Mouse (Mus musculus) lung, embryonic 14.5 days (tissue): ENCODE results near the gene Tnfaip8l2. TPM values are rescaled to one million over a fixed set of nuclear protein-coding genes. Genes with fewer than 3 reads are reported as not detected.

ENCODE experiments used
- ATAC-seq: fragments of 200-750 bp; cut with Nextera tagmentation; 2 replicates; pipeline ENCODE4 v1.8.0; 2017; ENCODE audit warnings: mild to moderate bottlenecking, moderate TSS enrichment, moderate library complexity; ENCODE audit not compliant: insufficient read depth
- DNase-seq: peaks from one replicate; pipeline ENCODE4 v3.0.0-alpha.2; 2015
- H3K27ac ChIP-seq: fragments of 300-500 bp; sonication (generic); 2 replicates; pipeline ENCODE4 v1.5.1; 2014; ENCODE audit warnings: low read depth, mild to moderate bottlenecking, moderate library complexity
- H3K27me3 ChIP-seq: fragments of 300-500 bp; sonication (generic); 2 replicates; pipeline ENCODE4 v1.6.1; 2014; ENCODE audit warnings: low read length, control low read depth; ENCODE audit not compliant: insufficient read depth
- H3K36me3 ChIP-seq: fragments of 300-500 bp; sonication (generic); 2 replicates; pipeline ENCODE4 v1.6.1; 2014; ENCODE audit warnings: control low read depth; ENCODE audit not compliant: insufficient read depth
- H3K4me1 ChIP-seq: fragments of 300-500 bp; sonication (generic); 2 replicates; pipeline ENCODE4 v1.6.1; 2014; ENCODE audit warnings: antibody characterized with exemption, control low read depth; ENCODE audit not compliant: insufficient read depth
- H3K4me2 ChIP-seq: fragments of 300-500 bp; sonication (generic); 2 replicates; pipeline ENCODE4 v1.6.1; 2014; ENCODE audit warnings: mild to moderate bottlenecking
- H3K4me3 ChIP-seq: fragments of 300-500 bp; sonication (generic); 2 replicates; pipeline ENCODE4 v1.5.1; 2014; ENCODE audit warnings: low read depth, low read length
- H3K9ac ChIP-seq: fragments of 300-500 bp; sonication (generic); 2 replicates; pipeline ENCODE4 v1.6.1; 2014
- H3K9me3 ChIP-seq: fragments of 300-500 bp; sonication (generic); 2 replicates; pipeline ENCODE4 v1.6.1; 2016; ENCODE audit warnings: low read depth, low read length, control low read depth
- CTCF ChIP-seq: IDR thresholded peaks from 2 replicates; pipeline ENCODE4 v1.5.1; 2016; ENCODE audit warnings: antibody characterized with exemption, low read depth
- WGBS: fragments of 180-500 bp; shearing (Covaris S2); extraction: QIAGEN DNeasy Blood & Tissue Kit; methylation state at CpG from one replicate; pipeline ENCODE4 v1.1.7; 2014; 5-methylcytosine and 5-hydroxymethylcytosine counted together
- polyA plus RNA-seq: library from polyadenylated mRNA; unstranded; fragments of >200 nt; fragmentation: Nextera tagmentation; extraction: Ambion mirVana; gene quantifications from 2 replicates; pipeline ENCODE4 v1.2.1, GENCODE M21; 2014

Gene Tnfaip8l2
- polyA plus RNA-seq, 1 experiment from 2014 or later = 3.2 TPM

DNA sequence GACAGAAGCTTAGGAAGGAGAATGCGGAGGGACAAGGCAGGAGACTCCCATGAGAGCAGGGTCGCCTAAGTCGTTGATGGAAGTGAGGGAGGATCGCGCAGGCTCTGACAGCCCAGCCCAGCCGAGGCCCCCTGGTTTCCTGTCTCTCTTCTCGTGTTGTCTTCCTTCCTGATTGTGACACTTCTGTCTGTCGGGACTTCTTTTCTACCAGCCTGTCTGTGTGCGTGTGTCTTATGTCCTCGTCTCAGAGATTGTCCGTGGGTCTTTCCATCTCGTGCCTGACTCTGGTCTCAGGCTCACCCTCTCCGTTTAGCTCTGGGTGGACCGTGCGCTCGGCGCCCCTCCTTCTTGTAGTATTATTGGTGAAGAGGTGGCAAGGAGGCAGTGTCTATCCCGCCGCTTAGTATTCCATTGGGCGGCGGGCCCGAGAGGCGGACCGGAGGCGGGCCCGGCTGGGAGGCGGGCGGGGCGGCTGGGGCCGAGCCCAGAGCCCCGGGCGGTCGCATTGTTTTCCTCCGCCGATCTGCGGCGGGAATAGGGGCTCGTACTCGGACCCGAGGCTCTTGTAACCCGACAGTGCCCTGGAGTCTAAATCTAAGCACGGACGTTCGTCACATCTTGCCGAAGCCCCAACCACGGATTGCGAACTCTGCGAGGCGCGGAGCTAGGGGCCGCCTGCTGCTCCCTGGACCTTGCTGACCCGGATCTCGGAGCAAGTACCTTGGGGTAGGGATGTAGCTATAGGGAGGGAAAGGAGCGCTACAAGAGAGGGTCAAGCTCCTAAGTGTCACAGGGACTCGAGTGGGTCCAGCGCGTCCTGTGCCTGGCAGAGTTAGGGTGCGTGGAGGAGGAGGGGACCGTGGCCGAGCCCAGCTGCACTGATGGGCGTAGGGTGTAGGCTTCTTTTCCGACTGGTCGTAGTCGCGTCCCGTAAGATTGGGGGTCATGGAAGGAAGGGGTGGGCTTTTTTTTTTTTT lies 18.1 kb upstream of the Tnfaip8l2 start, which contains the start of gene Sema6c:
Sema6c (plus strand) TSS at position 471 of the 977 bp plus-strand sequence.
- no peak for TF ChIP-seq CTCF
- Histone ChIP-seq H3K36me3 (peaks cover 3% of the 10 kb centered on the region; the same call in 1 of the 2 replicates), H3K4me2 (peak within 1 kb of the TSS; percentile 93), H3K4me1 (peaks cover 19% of the 10 kb centered on the region), H3K27ac (no peak within 1 kb of the TSS), H3K4me3 (peak within 1 kb of the TSS; percentile 77), H3K27me3 (no peaks in the 10 kb centered on the region), H3K9ac (peak within 1 kb of the TSS; percentile 63), H3K9me3 (no peaks in the 10 kb centered on the region)
- WGBS = under 1% methylated on average over 66 of the region's 66 CpGs
- peak; percentile 97 for ATAC-seq
- DNase-seq = peak; percentile 94

GRCm38 (mm10) chr3:95159511-95159986 lies 17.4 kb upstream of the Tnfaip8l2 start:
- Histone ChIP-seq H3K4me1 (peaks cover 19% of the 10 kb centered on the region), H3K27ac (no peak overlapping the region), H3K9ac (peak overlapping the region; percentile 32), H3K4me3 (peak overlapping the region; percentile 77), H3K4me2 (peak overlapping the region; percentile 93), H3K36me3 (peaks cover under 1% of the 10 kb centered on the region; the same call in 1 of the 2 replicates), H3K27me3 (no peaks in the 10 kb centered on the region), H3K9me3 (no peaks in the 10 kb centered on the region)
- ATAC-seq (no peak), DNase-seq (no peak)
- 16% methylated on average over 8 of the region's 8 CpGs for WGBS
- no peak for TF ChIP-seq CTCF

- no peaks in the 10 kb centered on the region for H3K36me3 ChIP-seq
- peak; percentile 38 for DNase-seq
- H3K9ac ChIP-seq = no peak overlapping the region
- peak; percentile 54 for TF ChIP-seq CTCF
- no peak for ATAC-seq
- no peak overlapping the region for H3K4me2 ChIP-seq
- no peak overlapping the region for H3K4me3 ChIP-seq
- no peaks in the 10 kb centered on the region for H3K27me3 ChIP-seq
- WGBS = 49% methylated on average over 4 of the region's 4 CpGs
- no peaks in the 10 kb centered on the region for H3K4me1 ChIP-seq
- no peaks in the 10 kb centered on the region for H3K9me3 ChIP-seq
- no peak overlapping the region for H3K27ac ChIP-seq
Measured at GRCm38 (mm10) chr3:95153874-95154273, 11.7 kb upstream of the Tnfaip8l2 start.

GRCm38 (mm10) chr3:95147924-95148323 lies 5.8 kb upstream of the Tnfaip8l2 start:
- Histone ChIP-seq H3K4me2 (no peak overlapping the region), H3K27ac (no peak overlapping the region), H3K36me3 (no peaks in the 10 kb centered on the region), H3K27me3 (no peaks in the 10 kb centered on the region), H3K9ac (no peak overlapping the region), H3K4me1 (no peaks in the 10 kb centered on the region), H3K9me3 (no peaks in the 10 kb centered on the region), H3K4me3 (no peak overlapping the region)
- 55% methylated on average over 3 of the region's 3 CpGs for WGBS
- DNase-seq (no peak), ATAC-seq (no peak)
- no peak for TF ChIP-seq CTCF

GRCm38 (mm10) chr3:95142617-95143011 lies 454 bp upstream of the Tnfaip8l2 start:
- Histone ChIP-seq H3K9ac (no peak overlapping the region), H3K4me3 (no peak overlapping the region), H3K4me1 (no peaks in the 10 kb centered on the region), H3K27ac (no peak overlapping the region), H3K9me3 (no peaks in the 10 kb centered on the region), H3K27me3 (no peaks in the 10 kb centered on the region), H3K4me2 (no peak overlapping the region), H3K36me3 (peaks cover 10% of the 10 kb centered on the region; the same call in 1 of the 2 replicates)
- TF ChIP-seq CTCF = peak; percentile 97
- ATAC-seq (peak; percentile 47), DNase-seq (peak; percentile 93)
- 7% methylated on average over 5 of the region's 5 CpGs for WGBS

GRCm38 (mm10) chr3:95141474-95141873 lies 686 bp downstream of the Tnfaip8l2 start:
- H3K9me3 ChIP-seq = no peaks in the 10 kb centered on the region
- no peaks in the 10 kb centered on the region for H3K4me1 ChIP-seq
- TF ChIP-seq CTCF = no peak
- no peak overlapping the region for H3K4me2 ChIP-seq
- H3K27ac ChIP-seq = no peak overlapping the region
- no peak overlapping the region for H3K9ac ChIP-seq
- no peak for ATAC-seq
- DNase-seq = no peak
- H3K4me3 ChIP-seq = no peak overlapping the region
- H3K36me3 ChIP-seq = peaks cover 10% of the 10 kb centered on the region; the same call in 1 of the 2 replicates
- 88% methylated on average over 9 of the region's 9 CpGs for WGBS
- no peaks in the 10 kb centered on the region for H3K27me3 ChIP-seq

DNA sequence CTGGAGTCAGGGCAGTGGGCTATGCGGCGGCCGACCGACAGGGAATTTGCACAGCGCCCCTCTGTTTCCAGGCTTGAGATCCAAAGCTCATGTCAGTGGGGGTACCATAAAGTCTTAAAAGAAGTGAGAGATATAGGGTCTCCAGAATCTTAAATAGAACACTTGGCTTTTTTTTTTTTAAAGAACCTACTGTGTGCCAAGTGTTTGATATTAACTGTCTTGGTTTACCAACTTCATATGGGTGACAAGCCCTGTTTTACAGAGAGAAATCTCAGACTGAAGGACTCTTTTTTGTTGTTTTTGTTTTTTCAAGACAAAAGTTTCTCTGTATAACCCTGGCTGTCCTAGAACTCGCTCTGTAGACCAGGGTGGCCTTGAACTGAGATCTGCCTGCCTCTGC lies 1.4 kb downstream of the Tnfaip8l2 start:
- Histone ChIP-seq H3K4me3 (no peak overlapping the region), H3K9ac (no peak overlapping the region), H3K4me2 (no peak overlapping the region), H3K27ac (no peak overlapping the region), H3K36me3 (peaks cover 10% of the 10 kb centered on the region; the same call in 1 of the 2 replicates), H3K9me3 (no peaks in the 10 kb centered on the region), H3K4me1 (no peaks in the 10 kb centered on the region), H3K27me3 (no peaks in the 10 kb centered on the region)
- 89% methylated on average over 6 of the region's 6 CpGs for WGBS
- no peak for TF ChIP-seq CTCF
- DNase-seq (no peak), ATAC-seq (no peak)
